Mouse (Mus musculus): ENCODE results near the gene Rab14. TPM values are rescaled to one million over a fixed set of nuclear protein-coding genes. Genes with fewer than 3 reads are reported as not detected.

The Rab14 gene
- polyA plus RNA-seq, 1 experiment from 2014 or later, result 415 TPM

DNA sequence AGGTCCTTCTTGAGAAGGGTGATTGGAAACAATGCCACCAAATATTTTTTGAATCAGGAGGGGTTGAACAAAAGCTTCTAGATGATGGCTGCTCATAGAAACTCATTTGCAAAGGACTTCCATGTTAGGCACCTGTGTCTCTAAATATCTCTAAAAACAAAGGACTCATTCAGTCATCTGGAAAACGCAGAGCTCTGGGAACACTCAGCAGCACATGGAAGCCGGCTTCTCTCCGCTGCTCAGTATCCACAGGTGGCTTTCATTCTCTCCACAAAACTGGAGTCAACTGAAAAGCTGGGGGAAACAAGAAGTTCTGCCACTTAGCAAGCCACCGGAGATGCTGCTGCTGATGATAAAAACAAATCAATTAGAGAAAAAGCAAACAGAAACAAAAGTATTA lies 27.2 kb upstream of the Rab14 start:
- Histone ChIP-seq H3K4me3 (replicated peaks; ENCODE audit: low read depth, low read length) (no peak overlapping the region), H3K27ac (replicated peaks; ENCODE audit: low read depth, low read length) (no peak overlapping the region), H3K4me2 (ENCODE audit: low read length) (no peak overlapping the region), H3K9me3 (ENCODE audit: control insufficient read depth, low read length) (no peaks in the 10 kb centered on the region), H3K27me3 (ENCODE audit: control insufficient read depth, insufficient read depth, low read length) (no peaks in the 10 kb centered on the region), H3K4me1 (ENCODE audit: control insufficient read depth, insufficient read depth, low read length) (0 out of 2 replicates have a peak, but pooled peaks cover 6% of the 10 kb centered on the region), H3K9ac (replicated peaks; ENCODE audit: low read length) (no peak overlapping the region), H3K36me3 (ENCODE audit: control insufficient read depth, insufficient read depth, low read length) (no peaks in the 10 kb centered on the region)
- WGBS, result 51% methylated on average over 4 of the region's 4 CpGs
- no peak for ATAC-seq (ENCODE audit: low FRiP score, low TSS enrichment)
- no peak for DNase-seq

DNA sequence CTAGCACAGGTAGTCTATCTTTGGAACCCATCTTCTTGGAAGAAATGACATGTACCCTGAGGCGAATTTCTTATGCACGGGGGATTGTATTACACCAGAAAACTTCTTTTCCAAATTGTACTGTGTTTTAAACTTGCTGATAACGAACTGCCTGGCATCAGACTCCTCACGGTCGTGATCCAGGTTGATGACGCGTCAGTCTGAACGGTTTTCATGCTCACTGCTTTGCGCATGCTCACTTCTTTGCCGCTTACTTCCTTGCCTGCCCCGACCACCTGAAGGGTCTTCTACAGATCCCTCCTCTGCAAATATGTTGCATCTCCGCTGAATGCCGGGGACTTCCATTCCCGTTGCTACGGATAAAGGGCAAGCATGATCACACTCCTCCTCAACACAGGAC lies 23.4 kb upstream of the Rab14 start:
- H3K4me1 ChIP-seq (ENCODE audit: control insufficient read depth, insufficient read depth, low read length), result no peaks in the 10 kb centered on the region
- WGBS, result 95% methylated on average over 15 of the region's 15 CpGs
- no peak overlapping the region for H3K4me3 ChIP-seq (replicated peaks; ENCODE audit: low read depth, low read length)
- no peaks in the 10 kb centered on the region for H3K9me3 ChIP-seq (ENCODE audit: control insufficient read depth, low read length)
- no peak for DNase-seq
- H3K36me3 ChIP-seq (ENCODE audit: control insufficient read depth, insufficient read depth, low read length), result no peaks in the 10 kb centered on the region
- no peak overlapping the region for H3K4me2 ChIP-seq (ENCODE audit: low read length)
- no peak overlapping the region for H3K9ac ChIP-seq (replicated peaks; ENCODE audit: low read length)
- ATAC-seq (ENCODE audit: low FRiP score, low TSS enrichment), result no peak
- H3K27ac ChIP-seq (replicated peaks; ENCODE audit: low read depth, low read length), result no peak overlapping the region
- H3K27me3 ChIP-seq (ENCODE audit: control insufficient read depth, insufficient read depth, low read length), result no peaks in the 10 kb centered on the region

DNA sequence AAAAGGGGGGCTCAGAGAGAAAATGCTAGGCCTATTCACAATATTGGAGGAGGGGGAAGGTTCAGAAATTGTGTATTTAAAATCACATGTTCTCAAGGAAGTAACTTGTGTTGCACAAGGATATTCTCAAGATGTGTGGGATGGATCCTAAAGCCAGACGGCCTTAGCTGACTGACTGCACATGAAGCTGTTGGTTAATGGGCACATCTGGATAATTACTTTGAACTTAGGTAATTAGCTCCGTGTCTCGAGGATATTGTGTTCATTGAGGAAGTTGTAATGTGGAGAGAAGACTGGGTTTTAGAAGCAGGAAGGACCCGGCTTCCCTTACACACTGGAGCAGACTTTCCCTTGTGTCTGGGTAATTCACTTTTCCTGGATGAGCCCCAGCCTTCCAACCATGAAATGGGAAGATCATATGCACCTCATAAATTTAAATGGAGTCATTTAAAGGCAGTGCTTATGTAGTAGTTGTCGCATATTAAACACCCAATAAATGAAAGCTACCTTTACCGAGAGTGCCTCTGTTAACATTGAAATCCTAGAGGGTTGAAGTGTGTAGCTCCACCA lies 22.0 kb upstream of the Rab14 start:
- Histone ChIP-seq H3K9ac (replicated peaks; ENCODE audit: low read length) (no peak overlapping the region), H3K4me3 (replicated peaks; ENCODE audit: low read depth, low read length) (no peak overlapping the region), H3K9me3 (ENCODE audit: control insufficient read depth, low read length) (no peaks in the 10 kb centered on the region), H3K27ac (replicated peaks; ENCODE audit: low read depth, low read length) (no peak overlapping the region), H3K4me2 (ENCODE audit: low read length) (no peak overlapping the region), H3K36me3 (ENCODE audit: control insufficient read depth, insufficient read depth, low read length) (no peaks in the 10 kb centered on the region), H3K4me1 (ENCODE audit: control insufficient read depth, insufficient read depth, low read length) (no peaks in the 10 kb centered on the region), H3K27me3 (ENCODE audit: control insufficient read depth, insufficient read depth, low read length) (no peaks in the 10 kb centered on the region)
- DNase-seq (no peak), ATAC-seq (ENCODE audit: low FRiP score, low TSS enrichment) (no peak)
- 84% methylated on average over 6 of the region's 6 CpGs for WGBS

DNA sequence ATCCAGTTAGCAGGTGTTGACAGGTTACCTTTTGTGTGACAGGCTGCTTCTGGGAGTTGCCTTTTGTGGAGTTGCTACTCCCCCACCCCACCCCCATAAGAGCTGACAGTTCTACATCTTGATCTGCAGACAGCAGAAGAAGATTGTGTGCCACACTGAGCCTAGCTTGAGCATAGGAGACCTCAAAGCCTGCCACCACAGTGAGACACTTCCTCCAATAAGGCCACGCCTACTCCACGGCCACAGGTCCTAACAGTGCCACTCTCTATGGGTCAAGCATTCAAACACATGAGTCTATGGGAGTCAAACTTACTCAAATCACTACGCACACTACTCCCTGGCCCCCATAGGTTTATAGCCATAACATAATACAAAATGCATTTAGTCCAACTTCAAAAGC lies 17.8 kb upstream of the Rab14 start:
- Histone ChIP-seq H3K9ac (replicated peaks; ENCODE audit: low read length) (no peak overlapping the region), H3K4me2 (ENCODE audit: low read length) (no peak overlapping the region), H3K27ac (replicated peaks; ENCODE audit: low read depth, low read length) (no peak overlapping the region), H3K36me3 (ENCODE audit: control insufficient read depth, insufficient read depth, low read length) (no peaks in the 10 kb centered on the region), H3K9me3 (ENCODE audit: control insufficient read depth, low read length) (no peaks in the 10 kb centered on the region), H3K4me1 (ENCODE audit: control insufficient read depth, insufficient read depth, low read length) (0 out of 2 replicates have a peak, but pooled peaks cover 3% of the 10 kb centered on the region), H3K4me3 (replicated peaks; ENCODE audit: low read depth, low read length) (no peak overlapping the region), H3K27me3 (ENCODE audit: control insufficient read depth, insufficient read depth, low read length) (no peaks in the 10 kb centered on the region)
- ATAC-seq (ENCODE audit: low FRiP score, low TSS enrichment), result no peak
- WGBS, result 94% methylated on average over 3 of the region's 3 CpGs
- no peak for DNase-seq

DNA sequence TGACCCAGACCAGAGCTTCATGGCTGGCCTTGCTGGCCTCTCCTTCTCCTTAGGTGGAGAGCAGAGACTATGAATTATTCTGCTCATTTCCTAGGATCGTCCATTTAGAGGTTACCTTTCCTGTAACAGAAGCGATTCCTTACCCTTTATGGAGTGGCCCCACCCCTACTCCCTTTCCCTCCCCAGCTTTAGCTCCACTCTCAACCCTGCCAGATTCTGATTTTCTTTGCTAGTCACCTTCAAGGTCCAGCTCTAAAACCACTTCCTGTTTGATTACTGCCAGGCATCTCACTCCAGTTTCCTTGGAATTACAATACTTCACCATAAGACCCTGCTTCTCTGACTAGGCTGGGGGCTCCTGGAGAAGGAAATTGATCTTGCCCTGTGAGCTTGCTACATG lies 15.8 kb upstream of the Rab14 start:
- 93% methylated on average over 2 of the region's 2 CpGs for WGBS

DNA sequence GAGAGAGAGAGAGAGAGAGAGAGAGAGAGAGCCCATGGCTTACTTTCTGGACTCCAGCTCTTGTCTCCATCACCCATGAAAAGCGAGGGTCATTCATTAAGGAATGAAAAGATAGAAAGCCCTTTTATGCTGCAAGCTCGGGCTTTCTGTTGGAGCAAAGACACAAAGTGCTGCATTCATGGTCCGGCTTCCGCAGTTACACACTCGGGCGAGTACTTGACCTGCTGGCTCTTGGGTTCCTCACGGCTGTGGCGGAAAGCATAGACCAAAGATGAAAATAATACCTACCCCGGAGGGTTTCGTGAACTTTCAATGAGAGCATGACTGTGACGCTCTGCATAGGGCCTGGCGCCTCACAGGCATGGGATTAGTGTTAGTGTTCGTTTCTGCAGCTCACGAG lies 14.4 kb upstream of the Rab14 start:
- Histone ChIP-seq H3K9me3 (ENCODE audit: control insufficient read depth, low read length) (no peaks in the 10 kb centered on the region), H3K27ac (replicated peaks; ENCODE audit: low read depth, low read length) (no peak overlapping the region), H3K4me2 (ENCODE audit: low read length) (peak overlapping the region; percentile 33), H3K27me3 (ENCODE audit: control insufficient read depth, insufficient read depth, low read length) (no peaks in the 10 kb centered on the region), H3K9ac (replicated peaks; ENCODE audit: low read length) (no peak overlapping the region), H3K36me3 (ENCODE audit: control insufficient read depth, insufficient read depth, low read length) (no peaks in the 10 kb centered on the region), H3K4me3 (replicated peaks; ENCODE audit: low read depth, low read length) (no peak overlapping the region), H3K4me1 (ENCODE audit: control insufficient read depth, insufficient read depth, low read length) (0 out of 2 replicates have a peak, but pooled peaks cover 3% of the 10 kb centered on the region)
- no peak for ATAC-seq (ENCODE audit: low FRiP score, low TSS enrichment)
- peak; percentile 23 for DNase-seq
- 22% methylated on average over 14 of the region's 14 CpGs for WGBS

More for the DNA sequence above, 15.8 kb upstream of the Rab14 start:
- Histone ChIP-seq H3K9me3 (ENCODE audit: control insufficient read depth, low read length) (no peaks in the 10 kb centered on the region), H3K4me3 (replicated peaks; ENCODE audit: low read depth, low read length) (no peak overlapping the region), H3K27me3 (ENCODE audit: control insufficient read depth, insufficient read depth, low read length) (no peaks in the 10 kb centered on the region), H3K27ac (replicated peaks; ENCODE audit: low read depth, low read length) (no peak overlapping the region), H3K36me3 (ENCODE audit: control insufficient read depth, insufficient read depth, low read length) (no peaks in the 10 kb centered on the region), H3K9ac (replicated peaks; ENCODE audit: low read length) (no peak overlapping the region), H3K4me2 (ENCODE audit: low read length) (no peak overlapping the region), H3K4me1 (ENCODE audit: control insufficient read depth, insufficient read depth, low read length) (0 out of 2 replicates have a peak, but pooled peaks cover 3% of the 10 kb centered on the region)
- no peak for DNase-seq
- ATAC-seq (ENCODE audit: low FRiP score, low TSS enrichment), result no peak

DNA sequence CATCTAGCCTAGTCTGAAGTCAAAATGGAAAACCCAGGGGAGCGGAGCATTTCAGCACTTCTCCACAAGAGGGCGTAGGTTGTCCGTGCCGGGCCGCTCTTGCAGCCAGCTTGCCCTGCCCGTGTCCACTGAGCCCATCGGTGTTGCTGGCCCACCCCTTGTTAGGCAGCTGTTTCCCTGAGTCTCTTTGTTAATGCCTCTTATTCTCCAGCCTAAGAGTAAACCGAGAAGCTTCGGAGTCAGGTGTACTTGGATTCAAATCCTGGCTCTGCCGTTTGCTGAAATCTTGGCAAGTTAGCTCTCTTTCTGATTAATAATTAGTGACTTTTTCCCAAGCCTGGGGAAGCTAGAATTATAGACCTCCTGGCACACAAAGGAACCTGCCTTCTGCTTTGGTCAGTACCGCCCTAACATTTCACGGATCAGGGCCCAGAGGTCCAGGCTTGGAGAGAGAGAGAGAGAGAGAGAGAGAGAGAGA lies 14.0 kb upstream of the Rab14 start:
- peak overlapping the region; percentile 33 for H3K4me2 ChIP-seq (ENCODE audit: low read length)
- no peaks in the 10 kb centered on the region for H3K9me3 ChIP-seq (ENCODE audit: control insufficient read depth, low read length)
- no peaks in the 10 kb centered on the region for H3K27me3 ChIP-seq (ENCODE audit: control insufficient read depth, insufficient read depth, low read length)
- ATAC-seq (ENCODE audit: low FRiP score, low TSS enrichment) (peak; percentile 72), DNase-seq (peak; percentile 88)
- H3K4me3 ChIP-seq (replicated peaks; ENCODE audit: low read depth, low read length), result no peak overlapping the region
- 1% methylated on average over 12 of the region's 12 CpGs for whole genome bisulfite sequencing
- no peaks in the 10 kb centered on the region for H3K36me3 ChIP-seq (ENCODE audit: control insufficient read depth, insufficient read depth, low read length)
- H3K4me1 ChIP-seq (ENCODE audit: control insufficient read depth, insufficient read depth, low read length), result 0 out of 2 replicates have a peak, but pooled peaks cover 3% of the 10 kb centered on the region
- H3K27ac ChIP-seq (replicated peaks; ENCODE audit: low read depth, low read length), result no peak overlapping the region
- no peak overlapping the region; the same call in 1 of the 2 replicates for H3K9ac ChIP-seq (replicated peaks; ENCODE audit: low read length)

DNA sequence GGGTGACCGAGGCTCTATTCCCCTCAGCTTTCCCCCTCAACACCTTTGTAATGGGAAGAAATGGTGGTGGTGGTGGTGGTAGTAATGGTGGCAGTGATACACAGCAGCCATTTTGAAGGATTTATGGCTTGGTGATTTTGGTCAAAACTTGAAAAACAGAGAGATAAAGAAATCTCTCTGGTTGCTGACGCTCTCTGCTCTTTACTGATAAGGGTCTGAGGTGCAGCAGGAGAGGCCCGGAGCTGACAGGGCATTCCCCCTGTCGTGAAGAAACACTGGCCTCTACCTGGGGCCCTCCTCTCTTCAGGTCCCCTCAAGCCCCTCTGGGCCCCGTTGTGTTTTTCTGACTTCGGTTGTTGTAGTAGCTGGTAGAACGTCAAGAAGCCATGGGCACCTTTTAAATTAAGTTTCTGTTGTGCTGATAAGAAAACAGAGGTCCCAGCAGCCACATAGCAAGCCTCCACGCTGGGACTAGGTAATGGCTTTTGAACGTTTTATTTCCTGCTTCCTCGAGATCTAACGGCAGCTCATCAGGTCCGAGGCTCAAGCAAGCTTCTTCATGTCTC lies 12.5 kb upstream of the Rab14 start:
- H3K4me3 ChIP-seq (replicated peaks; ENCODE audit: low read depth, low read length), result no peak overlapping the region
- no peaks in the 10 kb centered on the region for H3K27me3 ChIP-seq (ENCODE audit: control insufficient read depth, insufficient read depth, low read length)
- H3K4me1 ChIP-seq (ENCODE audit: control insufficient read depth, insufficient read depth, low read length), result 0 out of 2 replicates have a peak, but pooled peaks cover 3% of the 10 kb centered on the region
- no peaks in the 10 kb centered on the region for H3K36me3 ChIP-seq (ENCODE audit: control insufficient read depth, insufficient read depth, low read length)
- H3K9me3 ChIP-seq (ENCODE audit: control insufficient read depth, low read length), result no peaks in the 10 kb centered on the region
- DNase-seq (no peak), ATAC-seq (ENCODE audit: low FRiP score, low TSS enrichment) (no peak)
- WGBS, result 87% methylated on average over 12 of the region's 12 CpGs
- no peak overlapping the region for H3K27ac ChIP-seq (replicated peaks; ENCODE audit: low read depth, low read length)
- H3K4me2 ChIP-seq (ENCODE audit: low read length), result no peak overlapping the region
- no peak overlapping the region for H3K9ac ChIP-seq (replicated peaks; ENCODE audit: low read length)

DNA sequence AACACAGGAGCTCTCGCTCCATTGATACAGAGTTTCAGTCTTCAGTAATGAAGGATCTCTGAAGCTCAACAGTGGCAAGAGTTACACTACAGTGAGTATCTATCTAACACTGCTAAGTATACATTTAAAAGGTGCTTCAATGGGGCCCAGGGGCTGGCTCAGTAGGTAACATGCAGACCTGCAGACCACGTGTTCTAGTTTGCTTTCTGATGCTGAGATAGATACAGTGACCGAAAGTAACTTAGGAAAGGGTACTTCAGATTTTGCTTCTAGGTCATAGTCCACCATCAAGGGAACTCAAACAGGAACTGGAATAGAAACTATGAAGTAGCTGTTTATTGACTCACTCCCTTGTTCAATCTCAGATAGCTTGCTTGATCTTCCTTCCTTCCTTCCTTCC lies 10.8 kb upstream of the Rab14 start:
- Histone ChIP-seq H3K27me3 (ENCODE audit: control insufficient read depth, insufficient read depth, low read length) (no peaks in the 10 kb centered on the region), H3K27ac (replicated peaks; ENCODE audit: low read depth, low read length) (no peak overlapping the region), H3K9ac (replicated peaks; ENCODE audit: low read length) (no peak overlapping the region), H3K4me2 (ENCODE audit: low read length) (no peak overlapping the region), H3K4me3 (replicated peaks; ENCODE audit: low read depth, low read length) (no peak overlapping the region), H3K36me3 (ENCODE audit: control insufficient read depth, insufficient read depth, low read length) (no peaks in the 10 kb centered on the region), H3K9me3 (ENCODE audit: control insufficient read depth, low read length) (no peaks in the 10 kb centered on the region), H3K4me1 (ENCODE audit: control insufficient read depth, insufficient read depth, low read length) (0 out of 2 replicates have a peak, but pooled peaks cover 3% of the 10 kb centered on the region)
- 87% methylated on average over 3 of the region's 3 CpGs for WGBS
- ATAC-seq (ENCODE audit: low FRiP score, low TSS enrichment) (no peak), DNase-seq (no peak)
